Mouse (Mus musculus) bone marrow macrophage, adult 2 months (primary cell): ENCODE measurements around the gene Gm10153. TPM values are rescaled to one million over a fixed set of nuclear protein-coding genes. Genes with fewer than 3 reads are reported as not detected.
"Not testable (repeated sequence)": the region's sequence is repeated elsewhere in the genome, so short reads cannot be mapped to it uniquely, and the experiment has no call there.

ENCODE experiments used
- H3K27ac ChIP-seq: 2 replicates; pipeline ENCODE4 v1.5.1; 2012; ENCODE audit warnings: low read depth, low read length; ENCODE audit not compliant: insufficient read depth
- H3K4me1 ChIP-seq: 2 replicates; pipeline ENCODE4 v1.6.1; 2012; ENCODE audit warnings: low read length; ENCODE audit not compliant: control insufficient read depth, insufficient read depth
- H3K4me3 ChIP-seq: 2 replicates; pipeline ENCODE4 v1.5.1; 2012; ENCODE audit warnings: mild to moderate bottlenecking, low read length, moderate library complexity; ENCODE audit not compliant: insufficient read depth
- CTCF ChIP-seq: IDR thresholded peaks from 2 replicates; pipeline ENCODE4 v1.5.1; 2012; ENCODE audit warnings: low read depth, mild to moderate bottlenecking, low read length, moderate library complexity
- POLR2A ChIP-seq: IDR thresholded peaks from 2 replicates; pipeline ENCODE4 v1.6.1; 2012; ENCODE audit warnings: mild to moderate bottlenecking, low read depth, low read length, borderline replicate concordance
- polyA plus RNA-seq: library from polyadenylated mRNA; stranded (reverse); fragments of >200 nt; gene quantifications from 2 replicates; pipeline ENCODE4 v1.2.4, GENCODE M21; 2012; ENCODE audit not compliant: missing spikeins, insufficient read depth, insufficient read length

The Gm10153 gene
- polyA plus RNA-seq, 1 experiment: not detected

- H3K27ac ChIP-seq: no peak overlapping the region
- no peak overlapping the region for H3K4me3 ChIP-seq
- TF ChIP-seq POLR2A: no peak
- TF ChIP-seq CTCF: no peak
- H3K4me1 ChIP-seq: no peaks in the 10 kb centered on the region
Observed at GRCm38 (mm10) chr7:142181021-142181420, 9.2 kb downstream of the Gm10153 start.

GRCm38 (mm10) chr7:142178685-142179084, 11.5 kb downstream of the Gm10153 start:
- Histone ChIP-seq H3K27ac (no peak overlapping the region), H3K4me1 (no peaks in the 10 kb centered on the region), H3K4me3 (no peak overlapping the region)
- TF ChIP-seq POLR2A (no peak), CTCF (no peak)

GRCm38 (mm10) chr7:142175905-142176304, 14.3 kb downstream of the Gm10153 start, which contains the start of gene Krtap5-2:
Krtap5-2 (minus strand) TSS chr7:142176005.
- not testable (repeated sequence) for H3K27ac ChIP-seq, H3K4me3 ChIP-seq, H3K4me1 ChIP-seq

GRCm38 (mm10) chr7:142169836-142170235, 20.4 kb downstream of the Gm10153 start:
- Histone ChIP-seq H3K4me3 (no peak overlapping the region), H3K4me1 (no peaks in the 10 kb centered on the region), H3K27ac (no peak overlapping the region)
- TF ChIP-seq CTCF (no peak), POLR2A (no peak)

GRCm38 (mm10) chr7:142165639-142166038, 24.6 kb downstream of the Gm10153 start, which contains the start of gene Gm4553:
Gm4553 (minus strand) TSS chr7:142165739.
- not testable (repeated sequence) for H3K4me3 ChIP-seq, H3K4me1 ChIP-seq, H3K27ac ChIP-seq

GRCm38 (mm10) chr7:142159366-142159765, 30.8 kb downstream of the Gm10153 start:
- H3K27ac ChIP-seq: no peak overlapping the region
- no peak overlapping the region for H3K4me3 ChIP-seq
- no peak for TF ChIP-seq CTCF
- no peak for TF ChIP-seq POLR2A

GRCm38 (mm10) chr7:142157013-142157412, 33.2 kb downstream of the Gm10153 start, which contains the start of gene Gm29735:
Gm29735 (minus strand) TSS chr7:142157113.
- not testable (repeated sequence) for H3K4me3 ChIP-seq, H3K27ac ChIP-seq, H3K4me1 ChIP-seq

More at GRCm38 (mm10) chr7:142159366-142159765, 30.8 kb downstream of the Gm10153 start:
- no peaks in the 10 kb centered on the region for H3K4me1 ChIP-seq

GRCm38 (mm10) chr7:142155308-142155707, 34.9 kb downstream of the Gm10153 start:
- Histone ChIP-seq H3K4me1 (no peaks in the 10 kb centered on the region), H3K4me3 (no peak overlapping the region), H3K27ac (no peak overlapping the region)
- TF ChIP-seq CTCF (no peak), POLR2A (no peak)

GRCm38 (mm10) chr7:142152191-142152590, 38.0 kb downstream of the Gm10153 start:
- Histone ChIP-seq H3K4me3 (no peak overlapping the region), H3K27ac (no peak overlapping the region), H3K4me1 (no peaks in the 10 kb centered on the region)
- TF ChIP-seq POLR2A (no peak), CTCF (no peak)

- Histone ChIP-seq H3K4me1 (no peaks in the 10 kb centered on the region), H3K4me3 (no peak overlapping the region), H3K27ac (no peak overlapping the region)
- TF ChIP-seq POLR2A (no peak), CTCF (no peak)
Observed at GRCm38 (mm10) chr7:142148633-142149032, 41.6 kb downstream of the Gm10153 start.

GRCm38 (mm10) chr7:142146033-142146432, 44.2 kb downstream of the Gm10153 start:
- TF ChIP-seq CTCF: no peak
- no peak for TF ChIP-seq POLR2A
- no peak overlapping the region for H3K27ac ChIP-seq
- no peak overlapping the region for H3K4me3 ChIP-seq
- H3K4me1 ChIP-seq: no peaks in the 10 kb centered on the region
